Mouse (Mus musculus) monocyte, adult 2 months (primary cell): ENCODE measurements around the gene Fam135a.

Experiments used
- DNase-seq, 2 experiments: peaks; one replicate each; pipeline ENCODE4 v3.0.0; 2022; ENCODE audit warnings: low spot score in 2 of 2, low read depth in 1 of 2

The Fam135a gene

GRCm38 (mm10) chr1:23968027-23968725 lies 132.0 kb downstream of the Fam135a start:
- no peak for DNase-seq

DNA sequence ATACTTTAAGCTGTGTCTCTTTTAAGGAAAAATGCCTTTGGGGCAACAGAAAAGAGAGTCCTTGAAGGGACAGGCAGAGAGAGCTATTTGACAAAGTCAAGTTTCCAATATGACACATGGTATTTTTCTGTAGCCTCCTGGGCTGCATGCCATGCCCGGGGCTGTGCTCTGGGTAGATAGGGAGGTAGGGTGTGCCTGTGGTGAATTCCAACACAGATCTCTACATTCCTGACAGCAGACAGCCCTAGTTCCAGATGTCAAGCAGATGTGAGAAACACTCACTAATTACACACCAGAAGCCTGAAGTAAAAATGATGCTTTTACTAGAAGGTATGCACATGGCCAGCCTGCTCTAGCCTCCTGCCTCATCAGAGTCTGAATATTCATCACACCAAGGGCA lies 133.9 kb downstream of the Fam135a start:
- no peak for DNase-seq
